Mouse (Mus musculus) kidney, adult 2 months (tissue): ENCODE measurements around the gene Disp1.

ENCODE experiments used
- CTCF ChIP-seq: fragments of 200-500 bp; conservative IDR thresholded peaks from 2 replicates; pipeline ENCODE4 v1.5.1; 2011; ENCODE audit warnings: low read depth, mild to moderate bottlenecking, control low read depth, low read length, moderate library complexity, mixed read lengths; ENCODE audit not compliant: insufficient read depth, insufficient read length
- POLR2A ChIP-seq: fragments of 200-500 bp; IDR thresholded peaks from one replicate; pipeline ENCODE4 v1.6.1; 2011; ENCODE audit warnings: low read depth, low read length, control low read depth

DNA sequence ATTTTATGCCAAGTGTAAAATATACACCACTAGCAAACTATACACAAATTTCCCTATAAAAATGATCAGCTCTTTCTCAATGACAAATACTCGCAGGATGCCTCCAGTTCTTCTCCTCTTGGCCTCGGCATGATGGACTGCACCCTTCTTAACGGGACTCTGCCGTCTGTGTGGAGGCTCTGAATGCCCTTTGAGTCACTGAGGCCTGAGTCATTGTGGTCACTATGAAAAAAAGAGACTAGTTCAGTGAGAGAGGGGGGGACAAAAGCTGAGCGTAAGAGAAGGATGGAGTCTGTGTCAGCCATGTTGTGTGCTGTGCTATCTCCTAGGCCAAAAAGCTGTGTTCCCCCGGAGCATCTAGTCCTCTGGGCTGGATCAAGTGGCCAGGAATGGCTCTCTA, 2.3 kb downstream of the Disp1 start:
- TF ChIP-seq CTCF (no peak), POLR2A (no peak)
